Mouse (Mus musculus) neural tube, postnatal 0 days (tissue): ENCODE results near the gene Slc17a7. TPM values are rescaled to one million over a fixed set of nuclear protein-coding genes. Genes with fewer than 3 reads are reported as not detected.

Source experiments
- microRNA counts: library from miRNA; unstranded; fragments of <30 nt; microRNA quantifications from one replicate; lab custom pipeline; 2015
- microRNA-seq: library from miRNA; unstranded; fragments of <30 nt; microRNA quantifications from one replicate; pipeline ENCODE4, GENCODE M21; 2016
- polyA plus RNA-seq: library from polyadenylated mRNA; unstranded; fragments of >200 nt; fragmentation: Nextera tagmentation; extraction: Ambion mirVana; gene quantifications from 2 replicates; pipeline ENCODE4 v1.2.1, GENCODE M21; 2015

The Slc17a7 gene
- polyA plus RNA-seq = 0.29 and 1.2 TPM in 2 replicates

GRCm38 (mm10) chr7:45163735-45164490 is at the start of gene Slc17a7:
Gene Slc17a7 (plus strand): TSS chr7:45163949.

GRCm38 (mm10) chr7:45124224-45125143 is 39.3 kb upstream of the Slc17a7 start, which contains the start of gene Rps11:
Gene Rps11 (minus strand): TSS chr7:45124439.

GRCm38 (mm10) chr7:45128624-45129246 is 35.0 kb upstream of the Slc17a7 start, which contains the start of gene Rpl13a:
Gene Rpl13a (minus strand): TSS chr7:45128761.

GRCm38 (mm10) chr7:45135993-45136567 is 27.7 kb upstream of the Slc17a7 start, which contains the start of the genes Gm45713 and Flt3l:
Gene Gm45713 (minus strand): TSS chr7:45136231.
Gene Flt3l (minus strand): TSS chr7:45136432.

GRCm38 (mm10) chr7:45154096-45154992 is 9.4 kb upstream of the Slc17a7 start, which contains the start of the genes Pih1d1 and Aldh16a1:
Gene Pih1d1 (plus strand): TSS chr7:45154303.
Gene Aldh16a1 (minus strand): TSS chr7:45154584.

GRCm38 (mm10) chr7:45179469-45179868 is 15.7 kb downstream of the Slc17a7 start, which contains the start of gene Gfy:
Gene Gfy (minus strand): TSS chr7:45179569.

GRCm38 (mm10) chr7:45180896-45181477 is 17.2 kb downstream of the Slc17a7 start, which contains the start of gene Pth2:
Gene Pth2 (plus strand): TSS chr7:45180995.

GRCm38 (mm10) chr7:45204380-45205143 is 40.8 kb downstream of the Slc17a7 start, which contains the start of gene Ccdc155:
Gene Ccdc155 (minus strand): TSS chr7:45204892.

GRCm38 (mm10) chr7:45211851-45212251 is 48.1 kb downstream of the Slc17a7 start, which contains the start of gene Dkkl1:
Gene Dkkl1 (minus strand): TSS chr7:45212147.

GRCm38 (mm10) chr7:45215673-45216441 is 52.1 kb downstream of the Slc17a7 start, which contains the start of gene Tead2:
Gene Tead2 (plus strand): TSS chr7:45215753.

MicroRNAs within 50 kb of the gene (microRNA counts, 519-probe panel; counts per million panel counts)
- 5,358 counts per million, percentile 68 among the panel's probes with 10 or more counts for microRNA mmu-miR-150 (lab: Ali Mortazavi, UCI)

Small RNAs within 50 kb of the gene (microRNA-seq; reads per million reads assigned to microRNA genes)
- gene Mir150 (213 reads per million, percentile 54 among the genes with 10 or more reads in this experiment), gene Mir5121 (9.0 reads per million, percentile 19 among the genes with 10 or more reads in this experiment), gene Mir7055 (not detected)

Other genes with a start within 250 kb of the Slc17a7 start
- gene Ap2a1, start 234.5 kb upstream of the Slc17a7 start, polyA plus RNA-seq = 115 and 126 TPM in 2 replicates
- gene Tsks, start 220.7 kb upstream of the Slc17a7 start, polyA plus RNA-seq = 0.13 and 0.25 TPM in 2 replicates
- gene Cpt1c, start 189.1 kb upstream of the Slc17a7 start, polyA plus RNA-seq = 47.3 and 54.4 TPM in 2 replicates
- 421 and 486 TPM in 2 replicates for gene Prmt1, start 177.4 kb upstream of the Slc17a7 start, polyA plus RNA-seq
- gene Irf3, start 166.3 kb upstream of the Slc17a7 start, polyA plus RNA-seq = 39.9 and 41.6 TPM in 2 replicates
- gene Bcl2l12, start 165.2 kb upstream of the Slc17a7 start, polyA plus RNA-seq = 9.2 and 11.8 TPM in 2 replicates
- 46.4 and 54.3 TPM in 2 replicates for gene Scaf1, start 147.6 kb upstream of the Slc17a7 start, polyA plus RNA-seq
- gene Rras, start 146.0 kb upstream of the Slc17a7 start, polyA plus RNA-seq = 19.6 and 25.6 TPM in 2 replicates
- gene Prr12, start 111.1 kb upstream of the Slc17a7 start, polyA plus RNA-seq = 9.7 and 11.6 TPM in 2 replicates
- 59.8 and 66.5 TPM in 2 replicates for gene Nosip, start 101.5 kb upstream of the Slc17a7 start, polyA plus RNA-seq
- gene Prrg2, start 101.3 kb upstream of the Slc17a7 start, polyA plus RNA-seq = 14.7 and 15.8 TPM in 2 replicates
- 57.0 and 59.7 TPM in 2 replicates for gene Rcn3, start 71.7 kb upstream of the Slc17a7 start, polyA plus RNA-seq
- gene Fcgrt, start 60.1 kb upstream of the Slc17a7 start, polyA plus RNA-seq = 50.0 and 59.6 TPM in 2 replicates
- gene Rps11, start 39.5 kb upstream of the Slc17a7 start, polyA plus RNA-seq = 748 and 784 TPM in 2 replicates
- gene Rpl13a, start 35.2 kb upstream of the Slc17a7 start, polyA plus RNA-seq = 715 and 776 TPM in 2 replicates
- 0.63 TPM in 1 of 2 replicates, not detected in the other for gene Gm45713, start 27.7 kb upstream of the Slc17a7 start, polyA plus RNA-seq
- 2.4 and 2.9 TPM in 2 replicates for gene Flt3l, start 27.5 kb upstream of the Slc17a7 start, polyA plus RNA-seq
- 63.5 and 72.6 TPM in 2 replicates for gene Pih1d1, start 9.6 kb upstream of the Slc17a7 start, polyA plus RNA-seq
- 14.5 and 17.7 TPM in 2 replicates for gene Aldh16a1, start 9.4 kb upstream of the Slc17a7 start, polyA plus RNA-seq
- gene Gfy, start 15.6 kb downstream of the Slc17a7 start, polyA plus RNA-seq = not detected in 2 replicates
- not detected in 2 replicates for gene Pth2, start 17.0 kb downstream of the Slc17a7 start, polyA plus RNA-seq
- 0.42 and 0.50 TPM in 2 replicates for gene Ccdc155, start 40.9 kb downstream of the Slc17a7 start, polyA plus RNA-seq
- 27.6 and 29.1 TPM in 2 replicates for gene Dkkl1, start 48.2 kb downstream of the Slc17a7 start, polyA plus RNA-seq
- gene Tead2, start 51.8 kb downstream of the Slc17a7 start, polyA plus RNA-seq = 18.3 and 18.6 TPM in 2 replicates
- 3.1 and 4.6 TPM in 2 replicates for gene Cd37, start 75.2 kb downstream of the Slc17a7 start, polyA plus RNA-seq
- gene Slc6a16, start 77.1 kb downstream of the Slc17a7 start, polyA plus RNA-seq = 2.2 and 2.6 TPM in 2 replicates
- not detected in 2 replicates for gene Slc6a21, start 113.6 kb downstream of the Slc17a7 start, polyA plus RNA-seq
- 11.8 and 12.6 TPM in 2 replicates for gene Trpm4, start 169.8 kb downstream of the Slc17a7 start, polyA plus RNA-seq
- 0.52 and 0.62 TPM in 2 replicates for gene Hrc, start 171.3 kb downstream of the Slc17a7 start, polyA plus RNA-seq
- gene Ppfia3, start 203.1 kb downstream of the Slc17a7 start, polyA plus RNA-seq = 33.9 and 35.6 TPM in 2 replicates
- 111 and 123 TPM in 2 replicates for gene Lin7b, start 206.6 kb downstream of the Slc17a7 start, polyA plus RNA-seq
- gene Snrnp70, start 231.8 kb downstream of the Slc17a7 start, polyA plus RNA-seq = 146 and 152 TPM in 2 replicates
- gene Kcna7, start 241.7 kb downstream of the Slc17a7 start, polyA plus RNA-seq = not detected in 2 replicates
- 0.10 TPM in 1 of 2 replicates, not detected in the other for gene Ntf5, start 249.7 kb downstream of the Slc17a7 start, polyA plus RNA-seq